Mouse (Mus musculus): ENCODE data around the gene Mchr1.
A peak's percentile ranks its signal among the peaks of the same experiment; 100 is the strongest.

Gene Mchr1

GRCm38 (mm10) chr15:81228258-81228657, 7.0 kb upstream of the Mchr1 start:
- no peak for DNase-seq

- DNase-seq: no peak
Observed at GRCm38 (mm10) chr15:81229791-81230190, 5.5 kb upstream of the Mchr1 start.

- no peak for DNase-seq
Observed at GRCm38 (mm10) chr15:81231325-81231724, 4.0 kb upstream of the Mchr1 start.

GRCm38 (mm10) chr15:81236062-81236461, 763 bp downstream of the Mchr1 start:
- DNase-seq: no peak

GRCm38 (mm10) chr15:81237471-81237870, 2.2 kb downstream of the Mchr1 start:
- no peak for DNase-seq

- DNase-seq: peak; percentile 18 to 35
Observed at GRCm38 (mm10) chr15:81239261-81239660, 4.0 kb downstream of the Mchr1 start.

- no peak for DNase-seq
Observed at GRCm38 (mm10) chr15:81239794-81240343, 4.6 kb downstream of the Mchr1 start.

GRCm38 (mm10) chr15:81246890-81247289, 11.6 kb downstream of the Mchr1 start:
- no peak for DNase-seq

- DNase-seq: no peak
Observed at GRCm38 (mm10) chr15:81247583-81248340, 12.5 kb downstream of the Mchr1 start.

- no peak for DNase-seq
Observed at GRCm38 (mm10) chr15:81248341-81248679, 13.0 kb downstream of the Mchr1 start.

GRCm38 (mm10) chr15:81248951-81249579, 13.8 kb downstream of the Mchr1 start:
- DNase-seq: no peak

- DNase-seq: no peak
Observed at GRCm38 (mm10) chr15:81252626-81253174, 17.4 kb downstream of the Mchr1 start.

- DNase-seq: no peak
Observed at GRCm38 (mm10) chr15:81253585-81253984, 18.3 kb downstream of the Mchr1 start.

- no peak for DNase-seq
Observed at GRCm38 (mm10) chr15:81254113-81254640, 18.9 kb downstream of the Mchr1 start.

- DNase-seq: no peak
Observed at GRCm38 (mm10) chr15:81255063-81255462, 19.8 kb downstream of the Mchr1 start.

GRCm38 (mm10) chr15:81258296-81258695, 23.0 kb downstream of the Mchr1 start:
- DNase-seq: no peak

- no peak for DNase-seq
Observed at GRCm38 (mm10) chr15:81259304-81259703, 24.0 kb downstream of the Mchr1 start.

GRCm38 (mm10) chr15:81260208-81260607, 24.9 kb downstream of the Mchr1 start:
- DNase-seq: no peak

- no peak for DNase-seq
Observed at GRCm38 (mm10) chr15:81264392-81265095, 29.2 kb downstream of the Mchr1 start.

GRCm38 (mm10) chr15:81267416-81267815, 32.1 kb downstream of the Mchr1 start:
- DNase-seq: no peak

GRCm38 (mm10) chr15:81272305-81273053, 37.2 kb downstream of the Mchr1 start:
- no peak for DNase-seq

- DNase-seq: no peak
Observed at GRCm38 (mm10) chr15:81273361-81273760, 38.1 kb downstream of the Mchr1 start.
